Mouse (Mus musculus) B cell, adult 2 months (primary cell): Measurements from ENCODE around the gene Il20rb.
A peak's percentile ranks its signal among the peaks of the same experiment; 100 is the strongest.

ENCODE experiments used
- DNase-seq, 2 experiments: peaks; one replicate each; pipeline ENCODE4 v3.0.0; 2022

Il20rb gene

GRCm38 (mm10) chr9:100470228-100470627 lies 16.4 kb downstream of the Il20rb start:
- DNase-seq: no peak

- no peak for DNase-seq
Measured at GRCm38 (mm10) chr9:100469681-100470080, 16.9 kb downstream of the Il20rb start.

- no peak for DNase-seq
Measured at GRCm38 (mm10) chr9:100468151-100468550, 18.4 kb downstream of the Il20rb start.

- DNase-seq: no peak
Measured at GRCm38 (mm10) chr9:100467653-100468052, 18.9 kb downstream of the Il20rb start.

- DNase-seq: no peak
Measured at GRCm38 (mm10) chr9:100466743-100467142, 19.8 kb downstream of the Il20rb start.

- DNase-seq: no peak
Measured at GRCm38 (mm10) chr9:100465988-100466387, 20.6 kb downstream of the Il20rb start.

GRCm38 (mm10) chr9:100465380-100465779 lies 21.2 kb downstream of the Il20rb start:
- DNase-seq: no peak

- DNase-seq: no peak
Measured at GRCm38 (mm10) chr9:100463771-100464170, 22.8 kb downstream of the Il20rb start.

GRCm38 (mm10) chr9:100462098-100462497 lies 24.5 kb downstream of the Il20rb start:
- no peak for DNase-seq

- no peak for DNase-seq
Measured at GRCm38 (mm10) chr9:100461671-100462070, 24.9 kb downstream of the Il20rb start.

- no peak for DNase-seq
Measured at GRCm38 (mm10) chr9:100460203-100460602, 26.4 kb downstream of the Il20rb start.

- DNase-seq: peak; percentile 5
Measured at GRCm38 (mm10) chr9:100457971-100458681, 28.5 kb downstream of the Il20rb start.

GRCm38 (mm10) chr9:100454664-100454993 lies 32.0 kb downstream of the Il20rb start:
- no peak for DNase-seq

- DNase-seq: peak; percentile 69 to 71
Measured at GRCm38 (mm10) chr9:100453944-100454663, 32.5 kb downstream of the Il20rb start.

GRCm38 (mm10) chr9:100452432-100452831 lies 34.2 kb downstream of the Il20rb start:
- no peak for DNase-seq

- peak; percentile 75 to 77 for DNase-seq
Measured at GRCm38 (mm10) chr9:100446059-100446686, 40.4 kb downstream of the Il20rb start.

GRCm38 (mm10) chr9:100440111-100440790 lies 46.3 kb downstream of the Il20rb start:
- DNase-seq: no peak

- no peak for DNase-seq
Measured at GRCm38 (mm10) chr9:100439481-100439880, 47.1 kb downstream of the Il20rb start.

- no peak for DNase-seq
Measured at GRCm38 (mm10) chr9:100438994-100439393, 47.6 kb downstream of the Il20rb start.

- no peak for DNase-seq
Measured at GRCm38 (mm10) chr9:100436865-100437595, 49.6 kb downstream of the Il20rb start.

- DNase-seq: no peak
Measured at GRCm38 (mm10) chr9:100431355-100431754, 55.2 kb downstream of the Il20rb start.

GRCm38 (mm10) chr9:100430911-100431310 lies 55.7 kb downstream of the Il20rb start:
- DNase-seq: no peak

GRCm38 (mm10) chr9:100419644-100420043 lies 66.9 kb downstream of the Il20rb start:
- DNase-seq: no peak
